Mouse (Mus musculus) liver, adult 2 months (tissue): Measurements from ENCODE around the gene Hist1h1c. TPM values are rescaled to one million over a fixed set of nuclear protein-coding genes. Genes with fewer than 3 reads are reported as not detected.

Experiments used
- DNase-seq: peaks from one replicate; pipeline ENCODE4 v3.0.0-alpha.2; 2011; ENCODE audit warnings: low read depth, low spot score; ENCODE audit errors: extremely low read depth
- H3K27ac ChIP-seq: fragments of 200-500 bp; replicated peaks from 2 replicates; pipeline ENCODE4 v1.5.1; 2012; ENCODE audit warnings: low read depth, mild to moderate bottlenecking, control low read depth, inconsistent platforms, low read length; ENCODE audit not compliant: insufficient read depth
- H3K27me3 ChIP-seq: fragments of 200-500 bp; 2 replicates; pipeline ENCODE4 v1.6.1; 2012; ENCODE audit warnings: mild to moderate bottlenecking, moderate library complexity, low read length, inconsistent platforms; ENCODE audit not compliant: control insufficient read depth, insufficient read depth
- H3K36me3 ChIP-seq: fragments of 200-500 bp; 2 replicates; pipeline ENCODE4 v1.6.1; 2012; ENCODE audit warnings: low read length, inconsistent platforms; ENCODE audit not compliant: control insufficient read depth, insufficient read depth
- H3K4me1 ChIP-seq: fragments of 200-500 bp; 2 replicates; pipeline ENCODE4 v1.6.1; 2011; ENCODE audit warnings: low read length; ENCODE audit not compliant: control insufficient read depth, insufficient read depth
- H3K4me3 ChIP-seq: fragments of 200-500 bp; 2 replicates; pipeline ENCODE4 v1.5.1; 2011; ENCODE audit warnings: low read depth, mild to moderate bottlenecking, control low read depth, low read length, moderate library complexity; ENCODE audit not compliant: insufficient read depth
- H3K79me2 ChIP-seq: fragments of 200-500 bp; 2 replicates; pipeline ENCODE4 v1.6.1; 2012; ENCODE audit warnings: inconsistent platforms, mild to moderate bottlenecking, low read length, moderate library complexity; ENCODE audit not compliant: control insufficient read depth, insufficient read depth
- H3K9ac ChIP-seq: fragments of 200-500 bp; 2 replicates; pipeline ENCODE4 v1.6.1; 2012; ENCODE audit warnings: low read depth, mild to moderate bottlenecking, control low read depth, inconsistent platforms, low read length
- CTCF ChIP-seq: fragments of 200-500 bp; IDR thresholded peaks from 2 replicates; pipeline ENCODE4 v1.5.1; 2011; ENCODE audit warnings: low read depth, low read length, control low read depth
- POLR2A ChIP-seq: fragments of 200-500 bp; IDR thresholded peaks from 2 replicates; pipeline ENCODE4 v1.6.1; 2011; ENCODE audit warnings: low read length, control low read depth; ENCODE audit not compliant: insufficient read depth; ENCODE audit errors: extremely low read depth
- WGBS: fragments of 180-500 bp; shearing (Covaris S2); methylation state at CpG from one replicate; pipeline ENCODE4 v1.1.7; 2018; 5-methylcytosine and 5-hydroxymethylcytosine counted together
- polyA plus RNA-seq: library from polyadenylated mRNA; depleted of rRNA; stranded (reverse); fragments of >200 nt; gene quantifications from 2 replicates; pipeline ENCODE4 v1.2.3, GENCODE M21; 2012
- total RNA-seq: library from RNA; depleted of rRNA; stranded (reverse); fragments of >200 nt; gene quantifications from 2 replicates; pipeline ENCODE4 v1.2.3, GENCODE M21; 2014

Hist1h1c gene
- total and polyA plus RNA-seq, 2 experiments: 20.9 to 68.1 TPM

GRCm38 (mm10) chr13:23696061-23696474 lies 42.5 kb upstream of the Hist1h1c start:
- Histone ChIP-seq H3K9ac (no peak overlapping the region), H3K4me3 (no peak overlapping the region), H3K27me3 (no peaks in the 10 kb centered on the region), H3K27ac (no peak overlapping the region), H3K36me3 (peaks cover 16% of the 10 kb centered on the region), H3K79me2 (no peaks in the 10 kb centered on the region), H3K4me1 (peaks cover 10% of the 10 kb centered on the region)
- no peak for DNase-seq
- TF ChIP-seq POLR2A (no peak), CTCF (no peak)
- 72% methylated on average over 15 of the region's 15 CpGs for WGBS

- Histone ChIP-seq H3K79me2 (no peaks in the 10 kb centered on the region), H3K36me3 (peaks cover 9% of the 10 kb centered on the region), H3K4me1 (peaks cover 10% of the 10 kb centered on the region), H3K27ac (0 out of 2 replicates have a peak overlapping the region, but pooled peaks have one; percentile 2), H3K27me3 (no peaks in the 10 kb centered on the region), H3K4me3 (peak overlapping the region; percentile 53), H3K9ac (peak overlapping the region; percentile 29)
- WGBS: under 1% methylated on average over 24 of the region's 32 CpGs
- peak; percentile 71 for DNase-seq
- TF ChIP-seq CTCF (peak; percentile 59), POLR2A (no peak)
Observed at GRCm38 (mm10) chr13:23697491-23698299, 40.9 kb upstream of the Hist1h1c start.

- WGBS: under 1% methylated on average over 20 of the region's 22 CpGs
- Histone ChIP-seq H3K79me2 (no peaks in the 10 kb centered on the region), H3K27ac (0 out of 2 replicates have a peak within 1 kb of the TSS, but pooled peaks have one; percentile 2), H3K4me1 (peaks cover 10% of the 10 kb centered on the region), H3K27me3 (no peaks in the 10 kb centered on the region), H3K9ac (peak within 1 kb of the TSS; percentile 29), H3K36me3 (peaks cover 5% of the 10 kb centered on the region; the same call in 1 of the 2 replicates), H3K4me3 (peak within 1 kb of the TSS; percentile 53)
- TF ChIP-seq CTCF (no peak), POLR2A (peak; percentile 100)
- peak; percentile 97 for DNase-seq
Observed at GRCm38 (mm10) chr13:23698300-23698693, 40.3 kb upstream of the Hist1h1c start, which contains the start of gene Hist1h4c. Gene Hist1h4c, minus strand, starts transcription at chr13:23698454.

- Histone ChIP-seq H3K4me1 (peaks cover 7% of the 10 kb centered on the region), H3K36me3 (peaks cover 5% of the 10 kb centered on the region; the same call in 1 of the 2 replicates), H3K27ac (no peak overlapping the region), H3K79me2 (no peaks in the 10 kb centered on the region), H3K4me3 (no peak overlapping the region), H3K27me3 (no peaks in the 10 kb centered on the region), H3K9ac (no peak overlapping the region)
- TF ChIP-seq POLR2A: no peak
- no peak for TF ChIP-seq CTCF
- WGBS: 65% methylated on average over 6 of the region's 6 CpGs
- DNase-seq: no peak
Observed at GRCm38 (mm10) chr13:23698996-23699395, 39.6 kb upstream of the Hist1h1c start.

- 72% methylated on average over 3 of the region's 3 CpGs for WGBS
- DNase-seq: no peak
- Histone ChIP-seq H3K4me1 (peaks cover 7% of the 10 kb centered on the region), H3K9ac (no peak overlapping the region), H3K27ac (no peak overlapping the region), H3K27me3 (no peaks in the 10 kb centered on the region), H3K4me3 (no peak overlapping the region), H3K36me3 (peaks cover 10% of the 10 kb centered on the region; the same call in 1 of the 2 replicates), H3K79me2 (no peaks in the 10 kb centered on the region)
- TF ChIP-seq CTCF: no peak
- TF ChIP-seq POLR2A: no peak
Observed at GRCm38 (mm10) chr13:23699767-23700166, 38.8 kb upstream of the Hist1h1c start.
